Mouse (Mus musculus): Measurements from ENCODE around the gene Cap1. TPM values are rescaled to one million over a fixed set of nuclear protein-coding genes. Genes with fewer than 3 reads are reported as not detected.
"Not testable (repeated sequence)": the region's sequence is repeated elsewhere in the genome, so short reads cannot be mapped to it uniquely, and the experiment has no call there.

Gene Cap1
- polyA plus RNA-seq, 1 experiment from 2014 or later, result 59.0 TPM

GRCm38 (mm10) chr4:122837994-122838393 lies 47.9 kb downstream of the Cap1 start:
- Histone ChIP-seq H3K4me2 (ENCODE audit: low read depth, severe bottlenecking) (no peak overlapping the region), H3K27ac (replicated peaks; ENCODE audit: low read depth, low read length) (no peak overlapping the region), H3K4me1 (ENCODE audit: control insufficient read depth, insufficient read depth, low read length) (no peaks in the 10 kb centered on the region; the same call in 1 of the 2 replicates), H3K36me3 (ENCODE audit: control insufficient read depth, insufficient read depth, low read length) (no peaks in the 10 kb centered on the region), H3K9me3 (ENCODE audit: control insufficient read depth, low read length) (no peaks in the 10 kb centered on the region), H3K9ac (ENCODE audit: low read length) (no peak overlapping the region), H3K4me3 (ENCODE audit: low read depth, low read length) (no peak overlapping the region), H3K27me3 (ENCODE audit: control insufficient read depth, insufficient read depth, low read length) (no peaks in the 10 kb centered on the region)
- WGBS, result 76% methylated on average over 2 of the region's 2 CpGs
- DNase-seq (ENCODE audit: low spot score) (no peak), ATAC-seq (ENCODE audit: insufficient number of reproducible peaks, low FRiP score, low TSS enrichment, low read depth) (no peak)

- no peak overlapping the region for H3K9ac ChIP-seq (ENCODE audit: low read length)
- ATAC-seq (ENCODE audit: insufficient number of reproducible peaks, low FRiP score, low TSS enrichment, low read depth) (no peak), DNase-seq (ENCODE audit: low spot score) (no peak)
- H3K36me3 ChIP-seq (ENCODE audit: control insufficient read depth, insufficient read depth, low read length), result no peaks in the 10 kb centered on the region
- H3K27ac ChIP-seq (replicated peaks; ENCODE audit: low read depth, low read length), result no peak overlapping the region
- no peak overlapping the region for H3K4me3 ChIP-seq (ENCODE audit: low read depth, low read length)
- H3K4me1 ChIP-seq (ENCODE audit: control insufficient read depth, insufficient read depth, low read length), result no peaks in the 10 kb centered on the region; the same call in 1 of the 2 replicates
- H3K4me2 ChIP-seq (ENCODE audit: low read depth, severe bottlenecking), result no peak overlapping the region; the same call in 1 of the 2 replicates
- 75% methylated on average over 6 of the region's 6 CpGs for WGBS
- no peaks in the 10 kb centered on the region for H3K27me3 ChIP-seq (ENCODE audit: control insufficient read depth, insufficient read depth, low read length)
- no peaks in the 10 kb centered on the region for H3K9me3 ChIP-seq (ENCODE audit: control insufficient read depth, low read length)
These were observed 48.6 kb downstream of the Cap1 start for GRCm38 (mm10) chr4:122837180-122837730.

GRCm38 (mm10) chr4:122836403-122836775 lies 49.5 kb downstream of the Cap1 start:
- 0 out of 2 replicates have a peak, but pooled peaks have one; percentile 20 for ATAC-seq (ENCODE audit: insufficient number of reproducible peaks, low FRiP score, low TSS enrichment, low read depth)

GRCm38 (mm10) chr4:122835530-122836402 lies 50.1 kb downstream of the Cap1 start, which contains the start of gene Ppt1:
Gene Ppt1 (plus strand): TSS chr4:122836242.
- Histone ChIP-seq H3K27ac (replicated peaks; ENCODE audit: low read depth, low read length) (no peak within 1 kb of the TSS), H3K4me3 (ENCODE audit: low read depth, low read length) (peak within 1 kb of the TSS; percentile 76), H3K4me2 (ENCODE audit: low read depth, severe bottlenecking) (peak within 1 kb of the TSS; percentile 80)

More at GRCm38 (mm10) chr4:122836403-122836775, 49.5 kb downstream of the Cap1 start:
- Histone ChIP-seq H3K4me1 (ENCODE audit: control insufficient read depth, insufficient read depth, low read length) (no peaks in the 10 kb centered on the region; the same call in 1 of the 2 replicates), H3K36me3 (ENCODE audit: control insufficient read depth, insufficient read depth, low read length) (no peaks in the 10 kb centered on the region), H3K27me3 (ENCODE audit: control insufficient read depth, insufficient read depth, low read length) (no peaks in the 10 kb centered on the region), H3K9ac (ENCODE audit: low read length) (peak overlapping the region; percentile 84), H3K4me3 (ENCODE audit: low read depth, low read length) (peak overlapping the region; percentile 76), H3K27ac (replicated peaks; ENCODE audit: low read depth, low read length) (no peak overlapping the region), H3K4me2 (ENCODE audit: low read depth, severe bottlenecking) (peak overlapping the region; percentile 80), H3K9me3 (ENCODE audit: control insufficient read depth, low read length) (no peaks in the 10 kb centered on the region)
- WGBS, result under 1% methylated on average over 7 of the region's 7 CpGs
- DNase-seq (ENCODE audit: low spot score), result no peak

GRCm38 (mm10) chr4:122831888-122832287 lies 54.0 kb downstream of the Cap1 start:
- no peak overlapping the region for H3K27ac ChIP-seq (replicated peaks; ENCODE audit: low read depth, low read length)
- no peak overlapping the region for H3K9ac ChIP-seq (ENCODE audit: low read length)

More at GRCm38 (mm10) chr4:122835530-122836402, 50.1 kb downstream of the Cap1 start, which contains the start of gene Ppt1:
- peak within 1 kb of the TSS; percentile 84 for H3K9ac ChIP-seq (ENCODE audit: low read length)
- H3K36me3 ChIP-seq (ENCODE audit: control insufficient read depth, insufficient read depth, low read length), result no peaks in the 10 kb centered on the region
- no peaks in the 10 kb centered on the region for H3K9me3 ChIP-seq (ENCODE audit: control insufficient read depth, low read length)
- no peaks in the 10 kb centered on the region; the same call in 1 of the 2 replicates for H3K4me1 ChIP-seq (ENCODE audit: control insufficient read depth, insufficient read depth, low read length)
- H3K27me3 ChIP-seq (ENCODE audit: control insufficient read depth, insufficient read depth, low read length), result no peaks in the 10 kb centered on the region
- WGBS, result 4% methylated on average over 31 of the region's 31 CpGs
- ATAC-seq (ENCODE audit: insufficient number of reproducible peaks, low FRiP score, low TSS enrichment, low read depth), result peak; percentile 86
- peak; percentile 89 for DNase-seq (ENCODE audit: low spot score)

GRCm38 (mm10) chr4:122829339-122829738 lies 56.5 kb downstream of the Cap1 start:
- H3K4me3 ChIP-seq (ENCODE audit: low read depth, low read length), result no peak overlapping the region
- H3K27me3 ChIP-seq (ENCODE audit: control insufficient read depth, insufficient read depth, low read length), result no peaks in the 10 kb centered on the region
- no peak overlapping the region for H3K4me2 ChIP-seq (ENCODE audit: low read depth, severe bottlenecking)
- H3K36me3 ChIP-seq (ENCODE audit: control insufficient read depth, insufficient read depth, low read length), result no peaks in the 10 kb centered on the region
- no peak overlapping the region for H3K9ac ChIP-seq (ENCODE audit: low read length)
- no peaks in the 10 kb centered on the region for H3K9me3 ChIP-seq (ENCODE audit: control insufficient read depth, low read length)
- no peak overlapping the region for H3K27ac ChIP-seq (replicated peaks; ENCODE audit: low read depth, low read length)
- 93% methylated on average over 6 of the region's 6 CpGs for WGBS
- no peaks in the 10 kb centered on the region for H3K4me1 ChIP-seq (ENCODE audit: control insufficient read depth, insufficient read depth, low read length)
- DNase-seq (ENCODE audit: low spot score), result no peak
- no peak for ATAC-seq (ENCODE audit: insufficient number of reproducible peaks, low FRiP score, low TSS enrichment, low read depth)

More at GRCm38 (mm10) chr4:122831888-122832287, 54.0 kb downstream of the Cap1 start:
- H3K4me2 ChIP-seq (ENCODE audit: low read depth, severe bottlenecking), result no peak overlapping the region
- no peaks in the 10 kb centered on the region for H3K27me3 ChIP-seq (ENCODE audit: control insufficient read depth, insufficient read depth, low read length)
- no peaks in the 10 kb centered on the region; the same call in 1 of the 2 replicates for H3K4me1 ChIP-seq (ENCODE audit: control insufficient read depth, insufficient read depth, low read length)
- H3K9me3 ChIP-seq (ENCODE audit: control insufficient read depth, low read length), result no peaks in the 10 kb centered on the region
- WGBS, result 84% methylated on average over 1 of the region's 1 CpGs
- H3K36me3 ChIP-seq (ENCODE audit: control insufficient read depth, insufficient read depth, low read length), result no peaks in the 10 kb centered on the region
- ATAC-seq (ENCODE audit: insufficient number of reproducible peaks, low FRiP score, low TSS enrichment, low read depth) (no peak), DNase-seq (ENCODE audit: low spot score) (no peak)
- no peak overlapping the region for H3K4me3 ChIP-seq (ENCODE audit: low read depth, low read length)

- no peak for ATAC-seq (ENCODE audit: insufficient number of reproducible peaks, low FRiP score, low TSS enrichment, low read depth)
- no peak overlapping the region for H3K27ac ChIP-seq (replicated peaks; ENCODE audit: low read depth, low read length)
These were observed 58.2 kb downstream of the Cap1 start for GRCm38 (mm10) chr4:122827651-122828050.

GRCm38 (mm10) chr4:122820941-122821340 lies 64.9 kb downstream of the Cap1 start:
- not testable (repeated sequence) for H3K27ac ChIP-seq (replicated peaks; ENCODE audit: low read depth, low read length); H3K27me3 ChIP-seq (ENCODE audit: control insufficient read depth, insufficient read depth, low read length); H3K36me3 ChIP-seq (ENCODE audit: control insufficient read depth, insufficient read depth, low read length); H3K4me3 ChIP-seq (ENCODE audit: low read depth, low read length); H3K9ac ChIP-seq (ENCODE audit: low read length); DNase-seq (ENCODE audit: low spot score); ATAC-seq (ENCODE audit: insufficient number of reproducible peaks, low FRiP score, low TSS enrichment, low read depth); H3K9me3 ChIP-seq (ENCODE audit: control insufficient read depth, low read length); H3K4me1 ChIP-seq (ENCODE audit: control insufficient read depth, insufficient read depth, low read length); H3K4me2 ChIP-seq (ENCODE audit: low read depth, severe bottlenecking)
- whole genome bisulfite sequencing, result 32% methylated on average over 10 of the region's 10 CpGs

More at GRCm38 (mm10) chr4:122827651-122828050, 58.2 kb downstream of the Cap1 start:
- Histone ChIP-seq H3K9ac (ENCODE audit: low read length) (no peak overlapping the region), H3K4me1 (ENCODE audit: control insufficient read depth, insufficient read depth, low read length) (no peaks in the 10 kb centered on the region), H3K4me3 (ENCODE audit: low read depth, low read length) (no peak overlapping the region), H3K27me3 (ENCODE audit: control insufficient read depth, insufficient read depth, low read length) (no peaks in the 10 kb centered on the region), H3K36me3 (ENCODE audit: control insufficient read depth, insufficient read depth, low read length) (no peaks in the 10 kb centered on the region), H3K9me3 (ENCODE audit: control insufficient read depth, low read length) (no peaks in the 10 kb centered on the region), H3K4me2 (ENCODE audit: low read depth, severe bottlenecking) (no peak overlapping the region)
- no peak for DNase-seq (ENCODE audit: low spot score)

All from limb, embryonic 11.5 days (tissue).